Mouse (Mus musculus): ENCODE data around the gene Nr2e1. TPM values are rescaled to one million over a fixed set of nuclear protein-coding genes. Genes with fewer than 3 reads are reported as not detected.

Gene Nr2e1
- total and polyA plus RNA-seq, 3 experiments = not detected

- Histone ChIP-seq H3K27me3 (ENCODE audit: control insufficient read depth in 1 of 2, insufficient read depth in 2 of 2, low read length in 2 of 2) (no peaks in the 10 kb centered on the region), H3K36me3 (ENCODE audit: control insufficient read depth in 1 of 2, insufficient read depth in 2 of 2, low read length in 2 of 2) (peaks cover 19 to 51% of the 10 kb centered on the region in 2 experiments), H3K27ac (ENCODE audit: control insufficient read depth, low read depth, low read length) (no peak overlapping the region), H3K9ac (ENCODE audit: control insufficient read depth, low read depth, low read length, poor library complexity, severe bottlenecking) (no peak overlapping the region), H3K79me2 (ENCODE audit: control insufficient read depth, insufficient read depth, low read length, poor library complexity) (peaks cover 53% of the 10 kb centered on the region), H3K4me3 (ENCODE audit: control insufficient read depth in 1 of 2, insufficient read depth in 1 of 2, low read depth in 2 of 2, low read length in 2 of 2) (no peak overlapping the region), H3K4me1 (ENCODE audit: control insufficient read depth in 1 of 2, insufficient read depth in 2 of 2, low read length in 2 of 2) (peaks cover 26% of the 10 kb centered on the region in 2 experiments), H3K9me3 (replicated peaks; ENCODE audit: insufficient read depth, low read length) (no peaks in the 10 kb centered on the region)
- peak; percentile 14 for TF ChIP-seq RAD21 (IDR thresholded peaks at IDR 0.05; ENCODE audit: low read depth, low read length)
- no peak for TF ChIP-seq USF2 (IDR thresholded peaks at IDR 0.05; ENCODE audit: borderline replicate concordance in 1 of 2, insufficient read depth in 1 of 2, low read depth in 1 of 2, low read length in 2 of 2)
- no peak for TF ChIP-seq E2F4 (IDR thresholded peaks at IDR 0.05; ENCODE audit: borderline replicate concordance, low read depth, low read length)
- peak; percentile 5 to 36 (median 32); a peak in 2 of 6 replicates for TF ChIP-seq CTCF (IDR thresholded peaks at IDR 0.05 in 2 of 3, conservative IDR thresholded peaks at IDR 0.05 in 1 of 3; ENCODE audit: control insufficient read depth in 1 of 3, insufficient read depth in 1 of 3, low read depth in 2 of 3, low read length in 3 of 3, poor library complexity in 1 of 3, severe bottlenecking in 1 of 3)
- TF ChIP-seq POLR2AphosphoS5 (IDR thresholded peaks at IDR 0.05; ENCODE audit: borderline replicate concordance, low read depth, low read length) = no peak
- TF ChIP-seq CHD2 (IDR thresholded peaks at IDR 0.05; ENCODE audit: low read length) = no peak
- TF ChIP-seq BHLHE40 (IDR thresholded peaks at IDR 0.05; ENCODE audit: borderline replicate concordance, low read depth, low read length) = no peak
- peak; percentile 40 for TF ChIP-seq SMC3 (IDR thresholded peaks at IDR 0.05; ENCODE audit: low read depth, low read length)
- TF ChIP-seq ZNF384 (IDR thresholded peaks at IDR 0.05; ENCODE audit: low read depth, low read length) = no peak
- TF ChIP-seq MAFK (IDR thresholded peaks at IDR 0.05; ENCODE audit: borderline replicate concordance, low read depth, low read length) = no peak
- TF ChIP-seq MYB (IDR thresholded peaks at IDR 0.05; ENCODE audit: low read depth, low read length) = no peak
- no peak for DNase-seq (ENCODE audit: low read depth, low spot score)
These were observed 69.3 kb downstream of the Nr2e1 start for GRCm38 (mm10) chr10:42514125-42514524.

Other genes starting within 250 kb of the Nr2e1 start
- gene Afg1l, start 105.1 kb downstream of the Nr2e1 start, total RNA-seq (2012; rRNA removed) = 2.8 and 3.4 TPM in 2 replicates
- gene Afg1l, start 105.1 kb downstream of the Nr2e1 start, polyA plus RNA-seq (2012; ENCODE audit: insufficient read depth in 1 of 2, insufficient read length in 2 of 2, low read depth in 1 of 2, low replicate concordance in 2 of 2, missing spikeins in 1 of 2) = 1 to 10 TPM in 1 of 2 experiments, not detected in 1; 3.7 TPM
- 107 TPM in 2 replicates for gene Snx3, start 81.6 kb downstream of the Nr2e1 start, total RNA-seq (2012; rRNA removed)
- gene Snx3, start 81.6 kb downstream of the Nr2e1 start, polyA plus RNA-seq (2012; ENCODE audit: insufficient read depth in 1 of 2, insufficient read length in 2 of 2, low read depth in 1 of 2, low replicate concordance in 2 of 2, missing spikeins in 1 of 2) = 100 to 1,000 TPM in 1 of 2 experiments, not detected in 1; 320 TPM
- gene Ostm1, start 190 bp upstream of the Nr2e1 start, total RNA-seq (2012; rRNA removed) = 15.7 and 17.5 TPM in 2 replicates
- gene Ostm1, start 190 bp upstream of the Nr2e1 start, polyA plus RNA-seq (2012; ENCODE audit: insufficient read depth in 1 of 2, insufficient read length in 2 of 2, low read depth in 1 of 2, low replicate concordance in 2 of 2, missing spikeins in 1 of 2) = 10 to 100 TPM in 1 of 2 experiments, not detected in 1; 13.9 TPM
- gene Sec63, start 177.9 kb upstream of the Nr2e1 start, total RNA-seq (2012; rRNA removed) = 16.1 and 18.2 TPM in 2 replicates
- gene Sec63, start 177.9 kb upstream of the Nr2e1 start, polyA plus RNA-seq (2012; ENCODE audit: insufficient read depth in 1 of 2, insufficient read length in 2 of 2, low read depth in 1 of 2, low replicate concordance in 2 of 2, missing spikeins in 1 of 2) = 100 to 1,000 TPM in 1 of 2 experiments, 10 to 100 TPM in 1; 41.8 to 119 TPM